Comparison of ENCODE assay signal across 11 mouse cellular contexts in genomic region chr19:44751042-44751441, GRCm38 (mm10). TPM values are rescaled to one million over a fixed set of nuclear protein-coding genes. Genes with fewer than 3 reads are reported as not detected.
DNase-seq lines count a peak whose midpoint lies in the region; ATAC-seq and TF ChIP-seq lines count a peak whose summit lies in the region.
"Had no signal": no experiment of that assay in that cellular context is flagged by ENCODE, and none has a peak within 500 bp of the region (broad histone marks: within the 10 kb centered on the region; RNA-seq: fewer than 3 reads in every experiment).

No protein-coding gene starts in this region.

- DNase-seq in heart, postnatal 36 days: no peak
- no peak for DNase-seq in midbrain, embryonic 11.5 days (ENCODE audit: low spot score, missing footprints)
- no peak for DNase-seq in hindbrain, postnatal 0 days (ENCODE audit: low spot score)
- DNase-seq in frontal cortex, adult 2 months (ENCODE audit: extremely low spot score in 1 of 2, low spot score in 1 of 2): no peak
- no peak for DNase-seq in left cerebral cortex, adult 11 months (ENCODE audit: low spot score)
- DNase-seq: cerebellum, postnatal 14 days had no signal

- H3K4me1 ChIP-seq in heart, embryonic 15.5 days (replicated peaks): peaks cover 20% of the 10 kb centered on the region
- H3K4me1 ChIP-seq in midbrain, embryonic 11.5 days (ENCODE audit: control insufficient read depth, insufficient read depth, low read length): peaks cover 19% of the 10 kb centered on the region
- H3K4me1 ChIP-seq in midbrain, embryonic 13.5 days (replicated peaks): peaks cover 36% of the 10 kb centered on the region
- no peaks in the 10 kb centered on the region for H3K4me1 ChIP-seq in hindbrain, postnatal 0 days (ENCODE audit: insufficient read depth, low read length)
- H3K4me1 ChIP-seq in neural tube, embryonic 15.5 days: peaks cover 45% of the 10 kb centered on the region

- no peaks in the 10 kb centered on the region for H3K36me3 ChIP-seq in heart, embryonic 15.5 days
- H3K36me3 ChIP-seq in midbrain, embryonic 11.5 days (ENCODE audit: control insufficient read depth, insufficient read depth, low read length): no peaks in the 10 kb centered on the region
- H3K36me3 ChIP-seq in midbrain, embryonic 13.5 days: no peaks in the 10 kb centered on the region
- no peaks in the 10 kb centered on the region for H3K36me3 ChIP-seq in hindbrain, postnatal 0 days (ENCODE audit: insufficient read depth, low read length)
- no peaks in the 10 kb centered on the region for H3K36me3 ChIP-seq in neural tube, embryonic 15.5 days

- H3K9me3 ChIP-seq in heart, embryonic 15.5 days (replicated peaks): no peaks in the 10 kb centered on the region
- H3K9me3 ChIP-seq in midbrain, embryonic 11.5 days (ENCODE audit: control insufficient read depth, low read length): no peaks in the 10 kb centered on the region
- no peaks in the 10 kb centered on the region for H3K9me3 ChIP-seq in midbrain, embryonic 13.5 days
- H3K9me3 ChIP-seq in hindbrain, postnatal 0 days (ENCODE audit: low read length): no peaks in the 10 kb centered on the region
- no peaks in the 10 kb centered on the region for H3K9me3 ChIP-seq in neural tube, embryonic 15.5 days (replicated peaks)

- H3K4me3 ChIP-seq in heart, embryonic 15.5 days: no peak overlapping the region
- peak overlapping the region; percentile 16 for H3K4me3 ChIP-seq in midbrain, embryonic 11.5 days (ENCODE audit: low read depth, low read length)
- no peak overlapping the region for H3K4me3 ChIP-seq in midbrain, embryonic 13.5 days (replicated peaks)
- H3K4me3 ChIP-seq in hindbrain, postnatal 0 days (ENCODE audit: low read length): no peak overlapping the region
- H3K4me3 ChIP-seq in neural tube, embryonic 15.5 days (replicated peaks): peak overlapping the region; percentile 31
- H3K4me3 ChIP-seq: left cerebral cortex, adult 2 months had no signal

- no peak overlapping the region for H3K9ac ChIP-seq in heart, embryonic 15.5 days
- no peak overlapping the region for H3K9ac ChIP-seq in midbrain, embryonic 11.5 days (ENCODE audit: low read length)
- no peak overlapping the region for H3K9ac ChIP-seq in midbrain, embryonic 13.5 days (replicated peaks)
- H3K9ac ChIP-seq in hindbrain, postnatal 0 days (replicated peaks; ENCODE audit: low read length): no peak overlapping the region; the same call in 1 of the 2 replicates
- H3K9ac ChIP-seq in neural tube, embryonic 15.5 days (replicated peaks): 0 out of 2 replicates have a peak overlapping the region, but pooled peaks have one; percentile 44

- intact Hi-C loops in heart, postnatal 36 days (cut with DNase I): loop anchor here (5.0 kb wide), 2 partner anchors 94 to 481 kb away; no protein-coding TSS in a partner anchor

- 1% methylated on average over 9 of the region's 9 CpGs for WGBS in heart, embryonic 15.5 days
- 1% methylated on average over 9 of the region's 9 CpGs for WGBS in midbrain, embryonic 11.5 days
- 2% methylated on average over 9 of the region's 9 CpGs for WGBS in midbrain, embryonic 13.5 days
- 3% methylated on average over 9 of the region's 9 CpGs for WGBS in hindbrain, postnatal 0 days
- WGBS in neural tube, embryonic 15.5 days: 2% methylated on average over 9 of the region's 9 CpGs

- H3K27me3 ChIP-seq in heart, embryonic 15.5 days: peaks cover 98% of the 10 kb centered on the region
- H3K27me3 ChIP-seq in midbrain, embryonic 11.5 days (ENCODE audit: control insufficient read depth, insufficient read depth, low read length): peaks cover 99% of the 10 kb centered on the region
- peaks cover 100% of the 10 kb centered on the region for H3K27me3 ChIP-seq in midbrain, embryonic 13.5 days
- peaks cover 90% of the 10 kb centered on the region for H3K27me3 ChIP-seq in hindbrain, postnatal 0 days (ENCODE audit: insufficient read depth, low read length)
- H3K27me3 ChIP-seq in neural tube, embryonic 15.5 days (replicated peaks): peaks cover 92% of the 10 kb centered on the region

- no peak for ATAC-seq in heart, embryonic 15.5 days (replicated peaks; ENCODE audit: insufficient number of reproducible peaks, insufficient read depth, low FRiP score, low read depth)
- no peak for ATAC-seq in midbrain, embryonic 11.5 days (ENCODE audit: low FRiP score)
- no peak for ATAC-seq in midbrain, embryonic 13.5 days
- no peak for ATAC-seq in hindbrain, postnatal 0 days
- no peak for ATAC-seq in neural tube, embryonic 15.5 days (ENCODE audit: low FRiP score)

- peak overlapping the region; percentile 40; the same call in 1 of the 2 replicates for H3K4me2 ChIP-seq in heart, embryonic 15.5 days
- no peak overlapping the region for H3K4me2 ChIP-seq in midbrain, embryonic 11.5 days
- no peak overlapping the region for H3K4me2 ChIP-seq in midbrain, embryonic 13.5 days (replicated peaks)
- peak overlapping the region; percentile 42 for H3K4me2 ChIP-seq in hindbrain, postnatal 0 days (ENCODE audit: low read depth, low read length)
- peak overlapping the region; percentile 52 for H3K4me2 ChIP-seq in neural tube, embryonic 15.5 days

- TF ChIP-seq CTCF in hindbrain, postnatal 0 days (IDR thresholded peaks at IDR 0.05; ENCODE audit: low read depth): no peak

- H3K27ac ChIP-seq in heart, embryonic 15.5 days: no peak overlapping the region
- H3K27ac ChIP-seq in midbrain, embryonic 11.5 days (ENCODE audit: low read depth, low read length): no peak overlapping the region; the same call in 1 of the 2 replicates
- H3K27ac ChIP-seq in midbrain, embryonic 13.5 days: no peak overlapping the region
- peak overlapping the region; percentile 52; the same call in 1 of the 2 replicates for H3K27ac ChIP-seq in hindbrain, postnatal 0 days
- H3K27ac ChIP-seq in neural tube, embryonic 15.5 days (replicated peaks): peak overlapping the region; percentile 80
- H3K27ac ChIP-seq: left cerebral cortex, adult 2 months had no signal

RNA-seq across cellular contexts. Expression of gene Pax2, which starts 4.8 kb away (rescaled TPM):
- polyA plus RNA-seq in heart, embryonic 15.5 days (2015; fragmentation: Nextera tagmentation; extraction: Ambion mirVana): not detected in 2 replicates
- total RNA-seq in heart, postnatal 36 days (2021): not detected
- polyA plus RNA-seq in midbrain, embryonic 11.5 days (2014; fragmentation: Nextera tagmentation; extraction: Ambion mirVana): 0.34 and 0.57 TPM in 2 replicates
- polyA plus RNA-seq in midbrain, embryonic 13.5 days (2015; fragmentation: Nextera tagmentation; extraction: Ambion mirVana): 0.63 and 1.0 TPM in 2 replicates
- 8.1 and 9.0 TPM in 2 replicates for total RNA-seq in hindbrain, postnatal 0 days (2014; rRNA removed)
- polyA plus RNA-seq in hindbrain, postnatal 0 days (2015; fragmentation: Nextera tagmentation; extraction: Ambion mirVana): 9.6 and 11.2 TPM in 2 replicates
- 16.5 and 20.5 TPM in 2 replicates for polyA plus RNA-seq in neural tube, embryonic 15.5 days (2015; fragmentation: Nextera tagmentation; extraction: Ambion mirVana)
- 0.06 and 0.11 TPM in 2 replicates for polyA plus RNA-seq in frontal cortex, adult 2 months (2012; rRNA removed)
- total RNA-seq: gastrocnemius, adult 18-20 months had no signal

Comparison
In these comparisons a context has a peak if more than half of its experiments do, and no peak if none do; other contexts are left out.
1. H3K4me3 ChIP-seq: peak in midbrain, embryonic 11.5 days (single experiment) and neural tube, embryonic 15.5 days (single experiment); none in heart, embryonic 15.5 days (single experiment), midbrain, embryonic 13.5 days (single experiment) and hindbrain, postnatal 0 days (single experiment).
2. H3K27ac ChIP-seq: peak in hindbrain, postnatal 0 days (single experiment) and neural tube, embryonic 15.5 days (single experiment); none in heart, embryonic 15.5 days (single experiment), midbrain, embryonic 11.5 days (single experiment) and midbrain, embryonic 13.5 days (single experiment).
3. H3K4me2 ChIP-seq: peak in heart, embryonic 15.5 days (single experiment), hindbrain, postnatal 0 days (single experiment) and neural tube, embryonic 15.5 days (single experiment); none in midbrain, embryonic 11.5 days (single experiment) and midbrain, embryonic 13.5 days (single experiment).